Mouse (Mus musculus) limb, embryonic 12.5 days (tissue): ENCODE measurements around the gene Rac2. TPM values are rescaled to one million over a fixed set of nuclear protein-coding genes. Genes with fewer than 3 reads are reported as not detected.
A peak's percentile ranks its signal among the peaks of the same experiment; 100 is the strongest.

Source experiments
- ATAC-seq: fragments of 200-750 bp; cut with Nextera tagmentation; 2 replicates; pipeline ENCODE4 v1.8.0; 2017; ENCODE audit warnings: low read depth, moderate TSS enrichment; ENCODE audit not compliant: insufficient number of reproducible peaks, insufficient read depth, low FRiP score, low TSS enrichment
- H3K27ac ChIP-seq: fragments of 300-500 bp; sonication (generic); 2 replicates; pipeline ENCODE4 v1.5.1; 2016; ENCODE audit warnings: mild to moderate bottlenecking, moderate library complexity
- H3K27me3 ChIP-seq: fragments of 300-500 bp; sonication (generic); 2 replicates; pipeline ENCODE4 v1.6.1; 2016; ENCODE audit warnings: mild to moderate bottlenecking, moderate library complexity
- H3K36me3 ChIP-seq: fragments of 300-500 bp; sonication (generic); 2 replicates; pipeline ENCODE4 v1.6.1; 2016; ENCODE audit warnings: mild to moderate bottlenecking, moderate library complexity
- H3K4me1 ChIP-seq: fragments of 300-500 bp; sonication (generic); replicated peaks from 2 replicates; pipeline ENCODE4 v1.6.1; 2016
- H3K4me2 ChIP-seq: fragments of 300-500 bp; sonication (generic); 2 replicates; pipeline ENCODE4 v1.6.1; 2016; ENCODE audit warnings: mild to moderate bottlenecking, moderate library complexity
- H3K4me3 ChIP-seq: fragments of 300-500 bp; sonication (generic); replicated peaks from 2 replicates; pipeline ENCODE4 v1.5.1; 2016; ENCODE audit warnings: mild to moderate bottlenecking
- H3K9ac ChIP-seq: fragments of 300-500 bp; sonication (generic); replicated peaks from 2 replicates; pipeline ENCODE4 v1.6.1; 2016; ENCODE audit warnings: mild to moderate bottlenecking, moderate library complexity
- H3K9me3 ChIP-seq: fragments of 300-500 bp; sonication (generic); 2 replicates; pipeline ENCODE4 v1.6.1; 2016; ENCODE audit warnings: mild to moderate bottlenecking, moderate library complexity
- WGBS: fragments of 180-500 bp; shearing (Covaris S2); methylation state at CpG from one replicate; pipeline ENCODE4 v1.1.7; 2016; 5-methylcytosine and 5-hydroxymethylcytosine counted together
- polyA plus RNA-seq: library from polyadenylated mRNA; unstranded; fragments of >200 nt; fragmentation: Nextera tagmentation; extraction: Ambion mirVana; gene quantifications from 2 replicates; pipeline ENCODE4 v1.2.1, GENCODE M21; 2016

Rac2 gene
- polyA plus RNA-seq, 1 experiment from 2014 or later = 5.1 TPM

DNA sequence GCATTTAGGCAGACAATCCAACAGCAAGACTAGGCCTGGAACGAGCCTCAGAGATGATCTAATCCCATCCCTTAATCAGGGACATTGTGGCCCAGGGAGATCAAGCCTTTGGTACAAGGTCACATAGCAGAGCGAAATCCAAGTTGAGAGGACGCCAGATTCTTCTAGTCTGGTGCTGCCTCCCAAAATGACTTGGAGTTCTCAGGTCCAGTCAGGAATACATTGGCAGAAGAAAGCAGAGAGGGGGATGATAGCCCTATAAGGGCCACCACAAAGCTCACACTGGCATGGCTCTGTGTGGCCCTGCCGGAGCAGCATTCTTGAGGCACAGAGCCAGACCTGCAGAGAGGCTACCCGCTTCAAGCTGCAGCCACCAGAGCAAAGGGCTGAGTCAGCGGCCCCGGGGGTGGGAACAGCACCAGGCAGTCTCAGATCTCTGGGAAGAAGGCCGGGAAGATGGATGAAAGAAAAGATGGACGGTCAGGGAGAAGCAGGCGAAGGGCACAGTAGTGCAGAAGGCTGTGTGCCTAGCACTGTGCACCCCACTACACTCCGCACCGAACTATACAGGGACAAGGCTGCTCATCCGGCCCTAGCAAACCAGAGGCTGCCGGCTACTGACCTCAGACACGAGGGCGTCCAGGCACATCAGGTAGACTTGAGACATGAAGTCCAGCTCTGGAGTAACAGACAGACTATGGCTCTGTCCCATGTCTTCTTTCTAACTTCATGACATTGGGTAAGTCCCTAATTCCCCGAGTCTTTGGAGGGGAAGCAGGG, 41.7 kb downstream of the Rac2 start, which contains the start of gene C1qtnf6:
Gene C1qtnf6, minus strand, starts transcription at position 746 of the 780 bp plus-strand sequence.
- Histone ChIP-seq H3K4me3 (peak within 1 kb of the TSS; percentile 32), H3K4me1 (peaks cover 38% of the 10 kb centered on the region), H3K4me2 (peak within 1 kb of the TSS; percentile 57), H3K27ac (peak within 1 kb of the TSS; percentile 84), H3K9ac (peak within 1 kb of the TSS; percentile 58), H3K27me3 (no peaks in the 10 kb centered on the region), H3K36me3 (no peaks in the 10 kb centered on the region), H3K9me3 (no peaks in the 10 kb centered on the region)
- 74% methylated on average over 17 of the region's 17 CpGs for WGBS
- no peak for ATAC-seq

- H3K27ac ChIP-seq = 0 out of 2 replicates have a peak overlapping the region, but pooled peaks have one; percentile 84
- peaks cover 38% of the 10 kb centered on the region for H3K4me1 ChIP-seq
- no peak overlapping the region for H3K4me3 ChIP-seq
- peak overlapping the region; percentile 67 for H3K4me2 ChIP-seq
- no peaks in the 10 kb centered on the region for H3K36me3 ChIP-seq
- no peaks in the 10 kb centered on the region for H3K9me3 ChIP-seq
- WGBS = 77% methylated on average over 3 of the region's 3 CpGs
- ATAC-seq = no peak
- H3K27me3 ChIP-seq = no peaks in the 10 kb centered on the region
- peak overlapping the region; percentile 65 for H3K9ac ChIP-seq
Measured at GRCm38 (mm10) chr15:78530141-78530540, 42.4 kb downstream of the Rac2 start.

GRCm38 (mm10) chr15:78529428-78529990, 43.1 kb downstream of the Rac2 start:
- Histone ChIP-seq H3K9me3 (no peaks in the 10 kb centered on the region), H3K4me3 (peak overlapping the region; percentile 37), H3K36me3 (peaks cover 6% of the 10 kb centered on the region; the same call in 1 of the 2 replicates), H3K4me1 (peaks cover 38% of the 10 kb centered on the region), H3K27ac (peak overlapping the region; percentile 84), H3K9ac (peak overlapping the region; percentile 65), H3K4me2 (peak overlapping the region; percentile 67), H3K27me3 (no peaks in the 10 kb centered on the region)
- 0% methylated on average over 13 of the region's 15 CpGs for WGBS
- ATAC-seq = 0 out of 2 replicates have a peak, but pooled peaks have one; percentile 17

GRCm38 (mm10) chr15:78528726-78529411, 43.7 kb downstream of the Rac2 start:
- peaks cover 38% of the 10 kb centered on the region for H3K4me1 ChIP-seq
- peak; percentile 14; the same call in 1 of the 2 replicates for ATAC-seq
- peak overlapping the region; percentile 37 for H3K4me3 ChIP-seq
- no peaks in the 10 kb centered on the region for H3K9me3 ChIP-seq
- H3K27me3 ChIP-seq = no peaks in the 10 kb centered on the region
- WGBS = 53% methylated on average over 11 of the region's 11 CpGs
- peak overlapping the region; percentile 67 for H3K4me2 ChIP-seq
- H3K36me3 ChIP-seq = peaks cover 6% of the 10 kb centered on the region; the same call in 1 of the 2 replicates
- peak overlapping the region; percentile 84 for H3K27ac ChIP-seq
- peak overlapping the region; percentile 65 for H3K9ac ChIP-seq

- 73% methylated on average over 7 of the region's 7 CpGs for WGBS
- Histone ChIP-seq H3K4me1 (peaks cover 38% of the 10 kb centered on the region), H3K27ac (no peak overlapping the region)
Measured at GRCm38 (mm10) chr15:78527973-78528372, 44.6 kb downstream of the Rac2 start.

DNA sequence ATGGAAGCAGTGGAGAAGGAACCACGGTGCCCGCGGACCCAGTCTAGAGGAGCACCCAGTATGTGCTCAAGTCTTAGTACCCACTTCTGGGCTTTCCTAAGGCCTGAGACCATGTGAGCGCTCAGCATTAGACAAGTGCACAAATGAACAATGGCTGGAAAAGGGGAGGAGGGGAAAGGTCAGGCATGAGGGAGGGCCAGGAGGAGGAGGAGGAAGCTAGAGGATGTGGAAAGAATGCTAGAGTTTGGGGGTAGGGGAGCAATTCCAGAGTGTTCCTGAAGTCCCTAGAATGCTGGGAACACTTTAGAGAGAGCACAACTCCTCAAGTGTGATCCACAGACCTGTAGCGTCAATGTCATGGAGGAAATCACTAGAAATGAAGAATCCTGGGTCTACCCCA, 48.4 kb downstream of the Rac2 start:
- Histone ChIP-seq H3K4me2 (no peak overlapping the region), H3K4me3 (no peak overlapping the region), H3K9me3 (no peaks in the 10 kb centered on the region), H3K27ac (no peak overlapping the region), H3K27me3 (no peaks in the 10 kb centered on the region), H3K9ac (no peak overlapping the region), H3K36me3 (peaks cover 6% of the 10 kb centered on the region; the same call in 1 of the 2 replicates), H3K4me1 (peaks cover 20% of the 10 kb centered on the region)
- no peak for ATAC-seq
- 91% methylated on average over 5 of the region's 5 CpGs for WGBS

More at GRCm38 (mm10) chr15:78527973-78528372, 44.6 kb downstream of the Rac2 start:
- no peaks in the 10 kb centered on the region for H3K9me3 ChIP-seq
- H3K4me2 ChIP-seq = peak overlapping the region; percentile 67; the same call in 1 of the 2 replicates
- no peak for ATAC-seq
- H3K27me3 ChIP-seq = no peaks in the 10 kb centered on the region
- H3K4me3 ChIP-seq = no peak overlapping the region
- H3K9ac ChIP-seq = no peak overlapping the region
- H3K36me3 ChIP-seq = peaks cover 6% of the 10 kb centered on the region; the same call in 1 of the 2 replicates

GRCm38 (mm10) chr15:78521892-78522291, 50.7 kb downstream of the Rac2 start:
- Histone ChIP-seq H3K4me3 (no peak overlapping the region), H3K4me2 (no peak overlapping the region), H3K4me1 (peaks cover 14% of the 10 kb centered on the region), H3K9ac (no peak overlapping the region), H3K27ac (no peak overlapping the region), H3K9me3 (no peaks in the 10 kb centered on the region), H3K36me3 (peaks cover 6% of the 10 kb centered on the region; the same call in 1 of the 2 replicates), H3K27me3 (no peaks in the 10 kb centered on the region)
- no peak for ATAC-seq
- WGBS = 82% methylated on average over 6 of the region's 6 CpGs

- no peak for ATAC-seq
- H3K4me3 ChIP-seq = no peak overlapping the region
- no peak overlapping the region for H3K27ac ChIP-seq
- no peak overlapping the region for H3K9ac ChIP-seq
- peaks cover 14% of the 10 kb centered on the region for H3K4me1 ChIP-seq
- peaks cover 6% of the 10 kb centered on the region; the same call in 1 of the 2 replicates for H3K36me3 ChIP-seq
- H3K9me3 ChIP-seq = no peaks in the 10 kb centered on the region
- H3K27me3 ChIP-seq = no peaks in the 10 kb centered on the region
- 68% methylated on average over 8 of the region's 8 CpGs for WGBS
- H3K4me2 ChIP-seq = no peak overlapping the region
Measured at GRCm38 (mm10) chr15:78521331-78521730, 51.3 kb downstream of the Rac2 start.

GRCm38 (mm10) chr15:78520112-78520715, 52.4 kb downstream of the Rac2 start:
- H3K9me3 ChIP-seq = no peaks in the 10 kb centered on the region
- H3K27ac ChIP-seq = no peak overlapping the region
- ATAC-seq = no peak
- peaks cover 6% of the 10 kb centered on the region; the same call in 1 of the 2 replicates for H3K36me3 ChIP-seq
- H3K27me3 ChIP-seq = no peaks in the 10 kb centered on the region
- H3K4me2 ChIP-seq = no peak overlapping the region
- no peak overlapping the region for H3K9ac ChIP-seq
- no peak overlapping the region for H3K4me3 ChIP-seq
- peaks cover 22% of the 10 kb centered on the region for H3K4me1 ChIP-seq
- 66% methylated on average over 13 of the region's 13 CpGs for WGBS

DNA sequence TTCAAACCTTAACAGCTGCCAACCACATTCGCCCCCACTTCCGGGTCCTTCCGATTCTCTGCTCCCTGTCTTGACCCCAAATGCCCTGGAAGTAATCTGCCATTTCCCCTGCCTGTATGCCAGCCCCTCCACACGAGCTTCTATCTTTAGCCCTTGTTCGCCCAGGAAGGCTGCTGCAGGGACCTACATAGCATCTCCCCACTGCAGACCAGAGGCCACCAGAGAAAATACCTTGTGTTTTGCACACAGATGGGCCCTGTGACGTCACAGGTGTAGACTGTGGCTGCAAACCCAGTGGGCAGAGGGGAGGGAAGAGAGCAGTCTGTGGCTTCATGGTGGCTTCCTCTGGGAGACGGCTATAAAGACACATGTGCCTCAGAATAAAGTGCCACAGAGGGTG, 54.4 kb downstream of the Rac2 start:
- Histone ChIP-seq H3K36me3 (no peaks in the 10 kb centered on the region), H3K27me3 (no peaks in the 10 kb centered on the region), H3K4me2 (no peak overlapping the region), H3K4me1 (peaks cover 33% of the 10 kb centered on the region), H3K9ac (no peak overlapping the region; the same call in 1 of the 2 replicates), H3K4me3 (no peak overlapping the region), H3K27ac (no peak overlapping the region), H3K9me3 (no peaks in the 10 kb centered on the region)
- 46% methylated on average over 7 of the region's 7 CpGs for whole genome bisulfite sequencing
- no peak for ATAC-seq
